Mouse (Mus musculus) lung, adult 2 months (tissue): ENCODE measurements at regions not wholly inside any gene's neighbourhood (a gene's known extent, or its start where the extent isn't known, plus 50 kb on each side); places are given as distances from the start of the nearest gene placed in this dataset.

Source experiments
- CTCF ChIP-seq: fragments of 200-500 bp; IDR thresholded peaks from 2 replicates; pipeline ENCODE4 v1.5.1; 2011; ENCODE audit warnings: mild to moderate bottlenecking, low read length, control low read depth; ENCODE audit not compliant: insufficient read depth
- POLR2A ChIP-seq: fragments of 200-500 bp; IDR thresholded peaks from 2 replicates; pipeline ENCODE4 v1.6.1; 2011; ENCODE audit warnings: low read depth, mild to moderate bottlenecking, control low read depth, low read length, borderline replicate concordance; ENCODE audit errors: extremely low read depth

GRCm38 (mm10) chr12:107327107-107327770 lies 161.2 kb upstream of the 3110018I06Rik start:
- TF ChIP-seq POLR2A (no peak), CTCF (no peak)
